Mouse (Mus musculus): ENCODE measurements around the gene Mipol1.

Mipol1 gene

GRCm38 (mm10) chr12:57243671-57244495 is 13.7 kb downstream of the Mipol1 start:
- no peak for DNase-seq (ENCODE audit: low read depth, low spot score)

DNA sequence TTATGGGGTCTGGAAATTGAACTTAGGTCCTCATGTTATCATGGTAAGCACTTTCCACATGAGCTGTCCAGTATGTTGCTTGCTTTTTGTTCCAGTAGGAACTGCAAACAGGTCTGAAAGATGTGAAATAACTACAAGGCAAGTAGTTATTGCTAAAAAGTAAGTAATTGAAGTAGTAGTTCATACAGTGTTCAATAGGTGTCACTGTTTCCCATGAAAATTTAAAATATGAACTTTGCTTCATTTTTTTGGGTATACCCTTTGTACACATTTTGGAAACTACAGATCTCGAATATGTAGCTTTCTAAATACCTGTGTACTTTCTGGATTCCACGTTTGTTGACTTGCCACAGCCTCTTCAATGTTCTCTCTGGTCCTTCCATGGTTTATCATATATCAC is 28.3 kb downstream of the Mipol1 start:
- no peak for DNase-seq (ENCODE audit: low read depth, low spot score)

GRCm38 (mm10) chr12:57275456-57275855 is 45.2 kb downstream of the Mipol1 start:
- no peak for DNase-seq (ENCODE audit: low read depth, low spot score)

DNA sequence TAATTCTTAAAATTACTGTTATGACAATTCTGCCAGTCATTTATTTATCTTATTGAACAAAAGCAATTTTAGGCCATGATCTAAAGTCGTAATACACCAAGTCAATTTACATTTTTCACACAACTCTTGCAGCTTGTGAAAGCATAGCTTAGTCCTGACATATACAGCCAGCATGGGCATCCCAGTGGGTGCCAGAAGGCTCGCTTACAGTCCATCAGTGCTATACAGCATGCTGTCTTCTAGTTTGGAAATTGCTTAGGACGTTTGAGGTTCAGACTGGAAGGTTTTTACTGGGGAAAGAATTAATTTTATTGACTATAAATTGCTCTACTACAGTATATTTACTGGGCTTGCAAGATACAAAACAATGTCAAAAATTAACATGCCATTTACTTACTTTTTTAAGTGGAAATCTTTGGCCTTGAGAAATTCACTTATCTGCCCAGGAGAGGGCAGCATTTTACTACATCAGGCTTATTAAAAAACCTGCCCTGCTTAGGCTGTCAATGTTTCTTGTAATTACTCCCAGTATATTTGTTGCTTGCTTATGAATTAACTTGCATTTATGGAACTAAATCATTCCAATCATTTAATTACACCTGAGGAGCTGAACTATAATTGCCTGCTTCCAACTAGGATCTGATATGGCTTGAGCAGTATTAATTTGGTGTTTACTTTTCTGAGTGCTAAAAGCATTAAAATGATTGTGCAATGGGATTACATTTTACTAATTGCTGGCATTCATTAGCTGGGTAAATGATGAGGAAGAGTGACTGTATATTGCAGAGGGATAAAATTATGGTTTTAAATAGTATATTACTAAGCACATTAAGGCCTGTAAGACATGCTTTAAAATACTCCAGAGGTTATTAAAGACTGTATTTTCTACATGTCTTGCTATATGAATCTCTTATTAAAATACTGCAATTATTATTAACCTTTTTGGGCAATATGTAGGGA is 51.2 kb downstream of the Mipol1 start:
- DNase-seq (ENCODE audit: low read depth, low spot score): peak; percentile 59

GRCm38 (mm10) chr12:57285303-57286059 is 55.3 kb downstream of the Mipol1 start:
- DNase-seq (ENCODE audit: low read depth, low spot score): no peak

DNA sequence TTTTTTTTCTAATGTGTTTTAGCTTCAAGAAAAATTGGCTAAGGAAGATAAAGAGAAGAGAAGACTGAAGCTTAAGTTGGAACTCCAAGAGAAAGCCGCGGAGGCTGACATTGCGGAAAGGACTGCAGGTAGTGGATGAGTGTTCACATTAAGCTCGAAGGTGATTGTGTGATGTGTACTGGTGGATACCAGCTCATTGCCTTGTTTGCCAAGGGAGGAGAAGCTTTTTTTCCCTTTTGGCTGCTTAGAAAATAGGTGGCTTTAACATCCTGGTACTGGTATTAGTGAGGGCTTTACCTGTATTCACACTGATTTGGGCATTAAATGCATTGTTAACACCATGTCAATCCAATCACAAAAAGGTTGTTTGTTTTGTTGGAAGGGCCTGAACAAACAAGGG is 77.1 kb downstream of the Mipol1 start:
- DNase-seq (ENCODE audit: low read depth, low spot score): no peak

GRCm38 (mm10) chr12:57307748-57308147 is 77.5 kb downstream of the Mipol1 start:
- DNase-seq (ENCODE audit: low read depth, low spot score): no peak

- DNase-seq (ENCODE audit: low read depth, low spot score): no peak
These were observed 108.8 kb downstream of the Mipol1 start for GRCm38 (mm10) chr12:57339053-57339452.

DNA sequence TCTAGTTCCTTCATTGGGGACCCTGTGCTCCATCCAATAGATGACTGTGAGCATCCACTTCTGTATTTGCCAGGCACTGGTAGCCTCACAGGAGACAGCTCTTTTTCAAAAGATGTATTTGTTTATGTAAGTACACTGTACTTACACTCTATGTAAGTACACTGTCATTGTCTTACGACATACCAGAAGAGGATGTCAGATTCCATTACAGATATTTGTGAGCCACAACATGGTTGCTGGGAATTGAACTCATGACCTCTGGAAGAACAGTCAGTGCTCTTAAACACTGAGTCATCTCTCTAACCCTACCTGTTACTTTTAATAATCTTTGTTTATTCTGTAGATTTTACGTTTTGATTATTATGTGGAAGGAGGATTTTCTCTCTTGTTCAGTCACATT is 109.9 kb downstream of the Mipol1 start:
- no peak for DNase-seq (ENCODE audit: low read depth, low spot score)

- DNase-seq (ENCODE audit: low read depth, low spot score): no peak
These were observed 132.5 kb downstream of the Mipol1 start for GRCm38 (mm10) chr12:57362732-57363131.

GRCm38 (mm10) chr12:57364027-57364426 is 133.8 kb downstream of the Mipol1 start:
- no peak for DNase-seq (ENCODE audit: low read depth, low spot score)

DNA sequence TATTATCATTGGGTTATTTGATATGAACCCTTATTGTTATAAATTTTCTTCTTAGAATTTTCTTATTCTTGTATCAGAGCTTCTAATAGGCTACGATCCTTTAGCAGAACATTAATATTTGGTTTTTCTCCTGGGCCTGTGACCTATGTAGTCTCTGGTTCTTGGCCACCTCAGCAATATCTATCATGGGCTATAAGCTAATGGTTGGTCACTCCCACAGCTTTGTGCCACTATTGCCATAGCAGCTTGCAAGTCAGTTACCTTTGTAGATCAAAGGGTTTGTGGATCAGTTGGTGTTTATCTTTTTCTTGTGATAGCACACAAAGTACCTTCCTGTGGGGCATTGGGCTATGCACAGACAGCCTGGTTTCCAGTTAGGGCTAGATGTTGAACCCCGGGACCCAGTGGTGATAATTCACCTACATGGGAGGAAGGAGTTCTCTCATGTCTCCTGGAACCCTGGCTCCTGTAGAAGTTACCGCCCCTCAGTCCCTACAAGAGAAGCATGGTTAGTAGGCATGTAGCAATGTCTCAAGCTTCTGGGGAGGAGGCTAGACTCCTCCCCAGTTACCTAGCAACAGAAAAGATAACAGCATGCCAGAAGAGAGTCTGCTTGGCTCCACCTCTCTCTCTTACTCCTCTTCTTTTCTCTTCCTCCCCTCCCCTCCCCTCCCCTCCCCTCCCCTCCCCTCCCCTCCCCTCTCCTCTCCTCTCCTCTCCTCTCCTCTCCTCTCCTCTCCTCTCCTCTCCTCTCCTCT is 141.7 kb downstream of the Mipol1 start:
- DNase-seq (ENCODE audit: low read depth, low spot score): no peak

DNA sequence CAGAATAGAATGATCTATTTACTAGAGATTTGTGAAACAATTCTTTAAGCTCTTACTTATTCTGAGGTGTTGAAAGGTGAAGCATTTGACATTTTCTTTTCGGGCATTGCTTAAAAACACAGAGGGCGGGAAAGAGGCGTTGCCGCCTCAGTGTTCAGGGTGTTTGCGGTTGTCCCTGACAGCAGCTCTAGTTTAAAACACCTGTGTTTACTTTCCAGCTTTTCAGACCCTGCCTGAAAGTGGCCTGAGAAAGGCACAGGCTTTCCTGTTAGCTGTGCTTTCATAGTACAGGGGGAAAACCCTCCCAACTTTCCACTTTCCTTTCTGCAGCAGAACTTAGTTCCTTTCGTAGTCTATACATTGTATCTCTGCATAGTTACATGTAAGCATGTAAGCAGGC is 152.6 kb downstream of the Mipol1 start:
- peak; percentile 47 for DNase-seq (ENCODE audit: low read depth, low spot score)

DNA sequence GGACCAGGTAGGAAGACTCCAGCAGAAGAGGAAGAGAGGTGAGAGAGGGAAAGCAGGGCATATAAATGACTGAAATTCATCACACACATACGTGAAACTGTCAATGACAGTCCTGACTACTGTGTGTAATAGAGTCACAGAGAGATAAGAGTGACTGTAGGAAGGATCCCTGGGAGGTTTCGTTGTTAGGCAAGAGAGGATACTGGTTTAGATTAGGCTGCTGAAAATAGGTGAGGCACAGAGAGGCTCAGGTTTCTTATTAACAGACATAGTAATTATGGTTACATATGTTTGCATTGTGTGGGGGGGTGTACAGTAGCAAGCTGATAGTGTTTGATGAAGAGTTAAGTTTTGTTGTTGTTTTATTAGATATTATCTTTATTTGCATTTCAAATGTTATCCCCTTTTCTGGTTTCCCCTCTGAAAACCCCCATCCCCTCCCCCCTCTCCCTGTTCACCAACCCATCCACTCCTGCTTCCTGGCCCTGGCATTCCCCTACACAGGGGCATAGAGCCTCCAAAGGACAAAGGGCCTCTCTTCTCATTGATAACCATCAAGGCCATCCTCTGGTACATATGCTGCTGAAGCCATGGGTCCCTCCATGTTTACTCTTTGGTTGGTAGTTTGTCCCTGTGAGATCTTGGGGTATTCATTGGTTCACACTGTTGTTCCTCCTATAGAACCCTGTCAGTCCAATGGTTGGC is 157.5 kb downstream of the Mipol1 start:
- no peak for DNase-seq (ENCODE audit: low read depth, low spot score)

DNA sequence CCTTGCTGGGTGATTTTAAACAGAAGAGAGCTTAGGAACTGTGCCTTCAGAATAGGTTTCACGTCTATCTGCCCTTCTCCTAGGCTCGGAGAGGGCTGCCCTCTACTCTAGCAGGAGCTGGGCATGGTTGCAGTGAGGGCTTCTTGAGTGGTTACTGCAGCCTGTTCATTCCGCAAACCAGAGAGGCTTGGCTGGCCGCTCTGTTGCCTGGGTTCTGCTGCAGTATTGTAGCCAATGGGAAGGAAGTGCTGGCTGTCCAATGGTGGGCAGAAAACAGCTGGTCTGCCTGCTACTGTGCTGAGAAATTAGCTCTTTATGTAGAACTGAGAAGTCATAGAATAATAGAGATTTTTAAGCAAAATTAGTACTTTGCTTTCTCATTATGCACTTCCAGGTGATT is 169.3 kb downstream of the Mipol1 start:
- DNase-seq (ENCODE audit: low read depth, low spot score): no peak

DNA sequence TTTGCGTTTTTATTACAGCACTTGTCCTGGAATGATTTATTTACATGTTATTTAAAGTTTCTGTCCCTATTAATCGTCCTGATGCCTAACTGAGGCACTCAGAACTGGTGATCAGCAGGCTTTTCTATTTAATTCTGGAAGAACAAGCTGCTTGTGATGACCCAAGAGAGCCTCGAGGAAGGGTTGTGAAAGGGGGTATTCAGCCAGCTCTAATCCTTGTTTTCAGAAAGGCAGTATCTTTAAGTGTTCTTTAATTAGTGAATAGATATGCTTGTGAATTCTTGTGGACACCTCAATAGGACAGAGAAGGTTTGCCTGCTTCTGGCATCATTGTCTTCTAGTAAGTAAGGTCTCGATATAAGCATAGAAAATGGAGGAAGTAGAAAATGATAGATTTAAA is 170.0 kb downstream of the Mipol1 start:
- no peak for DNase-seq (ENCODE audit: low read depth, low spot score)

- no peak for DNase-seq (ENCODE audit: low read depth, low spot score)
These were observed 170.9 kb downstream of the Mipol1 start for GRCm38 (mm10) chr12:57401126-57401525.

GRCm38 (mm10) chr12:57402360-57402759 is 172.1 kb downstream of the Mipol1 start:
- DNase-seq (ENCODE audit: low read depth, low spot score): no peak

GRCm38 (mm10) chr12:57409976-57410375 is 179.7 kb downstream of the Mipol1 start:
- no peak for DNase-seq (ENCODE audit: low read depth, low spot score)

DNA sequence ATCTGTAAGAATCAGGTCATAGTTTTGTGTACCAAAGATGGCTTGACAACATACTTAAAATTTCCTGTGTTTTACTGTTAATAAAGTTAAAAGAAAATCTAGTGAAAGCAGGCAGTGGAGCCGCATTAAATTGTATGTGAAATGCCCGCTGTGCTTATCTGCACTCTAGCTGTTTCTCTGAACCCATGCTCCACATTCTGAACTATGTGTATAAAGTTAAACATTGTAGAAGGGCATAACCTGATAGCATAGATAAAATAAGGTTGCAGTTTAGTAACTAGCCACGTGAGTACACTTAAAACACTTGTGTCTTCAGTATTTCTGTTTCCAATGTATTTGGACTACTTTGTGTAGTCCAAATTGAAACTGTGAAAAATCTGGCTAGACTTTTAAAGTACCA is 183.6 kb downstream of the Mipol1 start:
- DNase-seq (ENCODE audit: low read depth, low spot score): no peak

Data from forelimb bud, embryonic 11.5 days (tissue).